Mouse (Mus musculus) liver, adult 2 months (tissue): ENCODE results near the gene Lnx1.

Experiments used
- CTCF ChIP-seq: fragments of 200-500 bp; IDR thresholded peaks from 2 replicates; pipeline ENCODE4 v1.5.1; 2011; ENCODE audit warnings: low read depth, low read length, control low read depth
- POLR2A ChIP-seq: fragments of 200-500 bp; IDR thresholded peaks from 2 replicates; pipeline ENCODE4 v1.6.1; 2011; ENCODE audit warnings: low read length, control low read depth; ENCODE audit not compliant: insufficient read depth; ENCODE audit errors: extremely low read depth

DNA sequence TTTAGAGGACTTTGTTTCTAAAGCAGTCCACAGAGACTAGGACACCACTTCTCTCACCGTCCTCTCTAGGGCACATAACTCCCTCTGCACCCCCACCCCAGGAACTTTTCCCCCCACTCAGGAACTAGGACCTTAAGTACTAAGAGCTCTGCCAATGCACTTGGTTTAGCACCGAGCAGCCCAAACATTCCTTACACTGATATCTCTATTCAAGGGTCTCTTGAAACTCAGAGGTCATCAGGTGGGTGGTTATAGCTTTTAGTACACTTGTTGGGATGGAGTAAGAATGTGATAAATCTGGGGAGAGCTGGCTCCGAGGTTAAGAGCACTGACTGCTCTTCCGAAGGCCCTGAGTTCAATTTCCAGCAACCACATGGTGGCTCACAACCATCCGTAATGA, 90.0 kb downstream of the Lnx1 start:
- TF ChIP-seq CTCF (no peak), POLR2A (no peak)
